Mouse (Mus musculus): ENCODE data around the gene Syne1. TPM values are rescaled to one million over a fixed set of nuclear protein-coding genes. Genes with fewer than 3 reads are reported as not detected.

The Syne1 gene
- total and polyA plus RNA-seq, 3 experiments = 5.3 to 6.8 TPM; not detected in 1

DNA sequence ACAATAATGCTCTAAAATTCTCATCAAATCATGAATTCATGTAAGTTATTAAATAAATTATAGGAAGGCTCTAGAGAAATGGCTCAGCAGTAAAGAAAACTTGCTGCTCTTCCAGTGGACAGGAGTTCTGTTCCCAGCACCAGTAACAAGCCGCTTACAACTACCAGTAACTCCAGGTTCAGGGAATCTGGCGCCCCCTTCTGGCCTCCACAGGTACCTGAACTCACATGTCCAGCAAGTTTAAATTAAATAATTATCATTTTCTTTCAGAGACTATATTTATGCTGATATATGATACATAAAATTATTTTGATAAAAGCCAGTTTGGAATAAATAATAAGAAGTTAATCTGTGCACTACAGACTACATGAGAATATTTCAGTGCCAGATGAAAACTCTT is 22.0 kb upstream of the Syne1 start (continued):
- no peak for TF ChIP-seq MYC (IDR thresholded peaks at IDR 0.05; ENCODE audit: low read depth, low read length)
- TF ChIP-seq UBTF (IDR thresholded peaks at IDR 0.05; ENCODE audit: borderline replicate concordance, insufficient read depth, low read depth, low read length) = no peak

DNA sequence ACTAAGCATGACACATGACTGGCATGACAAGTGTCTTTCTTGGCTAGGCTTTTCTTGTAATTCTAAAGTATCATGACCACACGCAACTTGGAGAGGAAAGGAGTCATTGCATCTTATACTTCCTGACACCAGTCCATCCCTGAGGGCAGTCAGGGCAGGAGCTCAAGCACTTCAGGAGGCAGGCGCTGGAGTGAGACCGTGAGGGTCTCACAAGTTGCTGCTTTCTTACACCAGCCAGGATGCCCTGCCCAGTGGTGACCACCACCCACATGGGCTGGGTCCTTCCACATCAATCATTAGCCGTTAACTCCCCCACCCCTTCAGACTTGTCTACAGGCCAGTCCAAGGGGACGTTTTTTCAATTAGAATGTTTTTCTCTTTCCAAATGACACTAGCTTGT is 20.1 kb upstream of the Syne1 start:
- Histone ChIP-seq H3K36me3 (ENCODE audit: control insufficient read depth in 1 of 2, insufficient read depth in 2 of 2, low read length in 2 of 2) (no peaks in the 10 kb centered on the region), H3K9me3 (replicated peaks; ENCODE audit: insufficient read depth, low read length) (no peaks in the 10 kb centered on the region), H3K27me3 (ENCODE audit: control insufficient read depth in 1 of 2, insufficient read depth in 2 of 2, low read length in 2 of 2) (no peaks in the 10 kb centered on the region; a peak in 1 of 4 replicates), H3K9ac (ENCODE audit: control insufficient read depth, low read depth, low read length, poor library complexity, severe bottlenecking) (no peak overlapping the region), H3K27ac (ENCODE audit: control insufficient read depth, low read depth, low read length) (no peak overlapping the region), H3K79me2 (ENCODE audit: control insufficient read depth, insufficient read depth, low read length, poor library complexity) (no peaks in the 10 kb centered on the region), H3K4me3 (ENCODE audit: control insufficient read depth in 1 of 2, insufficient read depth in 1 of 2, low read depth in 2 of 2, low read length in 2 of 2) (no peak overlapping the region), H3K4me1 (ENCODE audit: control insufficient read depth in 1 of 2, insufficient read depth in 2 of 2, low read length in 2 of 2) (no peaks in the 10 kb centered on the region)
- TF ChIP-seq SIN3A (IDR thresholded peaks at IDR 0.05; ENCODE audit: low read length) = no peak
- TF ChIP-seq BHLHE40 (IDR thresholded peaks at IDR 0.05; ENCODE audit: borderline replicate concordance, low read depth, low read length) = no peak
- no peak for DNase-seq (ENCODE audit: low read depth, low spot score)

DNA sequence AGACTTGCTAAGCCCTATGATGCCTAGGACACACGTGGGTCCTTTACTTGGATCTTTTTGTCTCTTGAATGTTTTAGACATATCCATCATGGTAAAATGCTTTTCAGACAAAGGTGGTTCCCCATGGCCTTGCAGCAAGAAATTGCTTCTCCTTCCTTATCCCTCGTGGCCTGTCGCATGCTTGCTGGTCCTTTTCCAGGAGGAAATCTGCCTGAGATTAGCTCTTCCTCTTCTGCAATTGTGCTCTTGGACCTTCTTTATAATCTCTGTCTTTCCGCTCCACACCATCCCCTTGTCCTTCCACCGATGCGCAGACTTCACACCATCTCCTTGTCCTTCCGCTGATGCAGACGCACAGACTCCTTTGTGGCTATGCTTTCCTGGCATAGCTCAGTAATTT is 18.8 kb upstream of the Syne1 start:
- no peak for DNase-seq (ENCODE audit: low read depth, low spot score)
- Histone ChIP-seq H3K27me3 (ENCODE audit: control insufficient read depth in 1 of 2, insufficient read depth in 2 of 2, low read length in 2 of 2) (no peaks in the 10 kb centered on the region; a peak in 1 of 4 replicates), H3K79me2 (ENCODE audit: control insufficient read depth, insufficient read depth, low read length, poor library complexity) (no peaks in the 10 kb centered on the region), H3K9ac (ENCODE audit: control insufficient read depth, low read depth, low read length, poor library complexity, severe bottlenecking) (no peak overlapping the region), H3K4me1 (ENCODE audit: control insufficient read depth in 1 of 2, insufficient read depth in 2 of 2, low read length in 2 of 2) (no peaks in the 10 kb centered on the region), H3K36me3 (ENCODE audit: control insufficient read depth in 1 of 2, insufficient read depth in 2 of 2, low read length in 2 of 2) (no peaks in the 10 kb centered on the region), H3K27ac (ENCODE audit: control insufficient read depth, low read depth, low read length) (no peak overlapping the region), H3K9me3 (replicated peaks; ENCODE audit: insufficient read depth, low read length) (no peaks in the 10 kb centered on the region), H3K4me3 (ENCODE audit: control insufficient read depth in 1 of 2, insufficient read depth in 1 of 2, low read depth in 2 of 2, low read length in 2 of 2) (no peak overlapping the region)
- no peak for TF ChIP-seq USF2 (IDR thresholded peaks at IDR 0.05; ENCODE audit: borderline replicate concordance in 1 of 2, insufficient read depth in 1 of 2, low read depth in 1 of 2, low read length in 2 of 2)

- H3K4me3 ChIP-seq (ENCODE audit: control insufficient read depth in 1 of 2, insufficient read depth in 1 of 2, low read depth in 2 of 2, low read length in 2 of 2) = no peak overlapping the region
- no peak overlapping the region for H3K9ac ChIP-seq (ENCODE audit: control insufficient read depth, low read depth, low read length, poor library complexity, severe bottlenecking)
- H3K4me1 ChIP-seq (ENCODE audit: control insufficient read depth in 1 of 2, insufficient read depth in 2 of 2, low read length in 2 of 2) = no peaks in the 10 kb centered on the region
- DNase-seq (ENCODE audit: low read depth, low spot score) = no peak
- no peaks in the 10 kb centered on the region for H3K36me3 ChIP-seq (ENCODE audit: control insufficient read depth in 1 of 2, insufficient read depth in 2 of 2, low read length in 2 of 2)
- no peak overlapping the region for H3K27ac ChIP-seq (ENCODE audit: control insufficient read depth, low read depth, low read length)
- no peaks in the 10 kb centered on the region for H3K79me2 ChIP-seq (ENCODE audit: control insufficient read depth, insufficient read depth, low read length, poor library complexity)
- TF ChIP-seq POLR2AphosphoS5 (IDR thresholded peaks at IDR 0.05; ENCODE audit: borderline replicate concordance, low read depth, low read length) (no peak), MYC (IDR thresholded peaks at IDR 0.05; ENCODE audit: low read depth, low read length) (no peak), GABPA (IDR thresholded peaks at IDR 0.05; ENCODE audit: low read depth, low read length) (no peak), SMC3 (IDR thresholded peaks at IDR 0.05; ENCODE audit: low read depth, low read length) (no peak), SIN3A (IDR thresholded peaks at IDR 0.05; ENCODE audit: low read length) (no peak), MAX (IDR thresholded peaks at IDR 0.05; ENCODE audit: low read length) (no peak), MAZ (IDR thresholded peaks at IDR 0.05; ENCODE audit: low read depth, low read length) (no peak), POLR2A (IDR thresholded peaks at IDR 0.05; ENCODE audit: control insufficient read depth in 1 of 2, insufficient read depth in 1 of 2, low read depth in 1 of 2, low read length in 2 of 2, poor library complexity in 1 of 2) (no peak), ZNF384 (IDR thresholded peaks at IDR 0.05; ENCODE audit: low read depth, low read length) (no peak), TAL1 (IDR thresholded peaks at IDR 0.05; ENCODE audit: low read length) (no peak), MAFK (IDR thresholded peaks at IDR 0.05; ENCODE audit: borderline replicate concordance, low read depth, low read length) (no peak), HCFC1 (IDR thresholded peaks at IDR 0.05; ENCODE audit: low read depth, low read length) (no peak), RCOR1 (IDR thresholded peaks at IDR 0.05; ENCODE audit: low read depth, low read length) (no peak), CHD1 (IDR thresholded peaks at IDR 0.05; ENCODE audit: low read depth, low read length) (no peak), UBTF (IDR thresholded peaks at IDR 0.05; ENCODE audit: borderline replicate concordance, insufficient read depth, low read depth, low read length) (no peak)
- H3K9me3 ChIP-seq (replicated peaks; ENCODE audit: insufficient read depth, low read length) = no peaks in the 10 kb centered on the region
- no peaks in the 10 kb centered on the region; a peak in 1 of 4 replicates for H3K27me3 ChIP-seq (ENCODE audit: control insufficient read depth in 1 of 2, insufficient read depth in 2 of 2, low read length in 2 of 2)
Measured at GRCm38 (mm10) chr10:5568991-5569390, 17.7 kb upstream of the Syne1 start.

All from MEL (cell line).